Mouse (Mus musculus) stomach, postnatal 0 days (tissue): Measurements from ENCODE around the gene Ccnl2. TPM values are rescaled to one million over a fixed set of nuclear protein-coding genes. Genes with fewer than 3 reads are reported as not detected.

Experiments used
- ATAC-seq: fragments of 200-750 bp; cut with Nextera tagmentation; 2 replicates; pipeline ENCODE4 v1.8.0; 2017; ENCODE audit not compliant: low FRiP score, low TSS enrichment
- DNase-seq: peaks from one replicate; pipeline ENCODE4 v3.0.0-alpha.2; 2016; ENCODE audit warnings: low spot score
- H3K27ac ChIP-seq: fragments of 300-500 bp; sonication (generic); replicated peaks from 2 replicates; pipeline ENCODE4 v1.5.1; 2014; ENCODE audit warnings: mild to moderate bottlenecking, control low read depth
- H3K27me3 ChIP-seq: fragments of 300-500 bp; sonication (generic); 2 replicates; pipeline ENCODE4 v1.6.1; 2014; ENCODE audit warnings: low read length; ENCODE audit not compliant: control insufficient read depth, insufficient read depth
- H3K36me3 ChIP-seq: fragments of 300-500 bp; sonication (generic); 2 replicates; pipeline ENCODE4 v1.6.1; 2014; ENCODE audit warnings: low read length, mixed read lengths; ENCODE audit not compliant: control insufficient read depth, insufficient read depth
- H3K4me1 ChIP-seq: fragments of 300-500 bp; sonication (generic); replicated peaks from 2 replicates; pipeline ENCODE4 v1.6.1; 2014; ENCODE audit warnings: antibody characterized with exemption; ENCODE audit not compliant: control insufficient read depth, insufficient read depth
- H3K4me2 ChIP-seq: fragments of 300-500 bp; sonication (generic); replicated peaks from 2 replicates; pipeline ENCODE4 v1.6.1; 2014; ENCODE audit warnings: low read depth, mild to moderate bottlenecking, control low read depth, moderate library complexity
- H3K4me3 ChIP-seq: fragments of 300-500 bp; sonication (generic); 2 replicates; pipeline ENCODE4 v1.5.1; 2014; ENCODE audit warnings: low read depth, low read length, control low read depth
- H3K9ac ChIP-seq: fragments of 300-500 bp; sonication (generic); 2 replicates; pipeline ENCODE4 v1.6.1; 2014; ENCODE audit warnings: mild to moderate bottlenecking, low read length, control low read depth, mixed read lengths
- H3K9me3 ChIP-seq: fragments of 300-500 bp; sonication (generic); 2 replicates; pipeline ENCODE4 v1.6.1; 2016; ENCODE audit warnings: low read length; ENCODE audit not compliant: control insufficient read depth
- CTCF ChIP-seq: IDR thresholded peaks from 2 replicates; pipeline ENCODE4 v1.5.1; 2016; ENCODE audit warnings: antibody characterized with exemption, low read depth, mild to moderate bottlenecking, moderate library complexity
- EP300 ChIP-seq: optimal IDR thresholded peaks from 2 replicates; pipeline ENCODE3; 2016; ENCODE audit warnings: antibody characterized with exemption
- WGBS: fragments of 180-500 bp; shearing (Covaris S2); extraction: QIAGEN DNeasy Blood & Tissue Kit; methylation state at CpG from one replicate; pipeline ENCODE4 v1.1.7; 2014; 5-methylcytosine and 5-hydroxymethylcytosine counted together
- polyA plus RNA-seq: library from polyadenylated mRNA; unstranded; fragments of >200 nt; fragmentation: Nextera tagmentation; extraction: Ambion mirVana; gene quantifications from 2 replicates; pipeline ENCODE4 v1.2.1, GENCODE M21; 2015

Gene Ccnl2
- polyA plus RNA-seq, 1 experiment from 2014 or later: 72.2 TPM

GRCm38 (mm10) chr4:155776704-155777335 lies 35.5 kb upstream of the Ccnl2 start:
- no peak overlapping the region for H3K4me2 ChIP-seq
- no peak for ATAC-seq
- TF ChIP-seq CTCF (no peak), EP300 (no peak)
- peak overlapping the region; percentile 85; the same call in 1 of the 2 replicates for H3K27ac ChIP-seq
- no peak overlapping the region for H3K9ac ChIP-seq
- no peaks in the 10 kb centered on the region for H3K9me3 ChIP-seq
- H3K4me1 ChIP-seq: peaks cover 13% of the 10 kb centered on the region
- no peaks in the 10 kb centered on the region; the same call in 1 of the 2 replicates for H3K27me3 ChIP-seq
- no peaks in the 10 kb centered on the region for H3K36me3 ChIP-seq
- WGBS: 78% methylated on average over 2 of the region's 2 CpGs
- DNase-seq: no peak
- H3K4me3 ChIP-seq: no peak overlapping the region

- H3K9me3 ChIP-seq: no peaks in the 10 kb centered on the region
- peaks cover 13% of the 10 kb centered on the region for H3K4me1 ChIP-seq
- no peaks in the 10 kb centered on the region for H3K27me3 ChIP-seq
- TF ChIP-seq EP300: no peak
- no peak for TF ChIP-seq CTCF
- H3K4me2 ChIP-seq: no peak overlapping the region
- no peak for ATAC-seq
- DNase-seq: peak; percentile 16
- 56% methylated on average over 2 of the region's 2 CpGs for WGBS
- H3K27ac ChIP-seq: peak overlapping the region; percentile 35; the same call in 1 of the 2 replicates
- no peak overlapping the region for H3K9ac ChIP-seq
- no peak overlapping the region for H3K4me3 ChIP-seq
- H3K36me3 ChIP-seq: no peaks in the 10 kb centered on the region
These were observed 34.5 kb upstream of the Ccnl2 start for GRCm38 (mm10) chr4:155777816-155778215.

- H3K9ac ChIP-seq: no peak overlapping the region
These were observed 32.8 kb upstream of the Ccnl2 start for GRCm38 (mm10) chr4:155779498-155779897.

GRCm38 (mm10) chr4:155780895-155781294 lies 31.4 kb upstream of the Ccnl2 start:
- H3K36me3 ChIP-seq: no peaks in the 10 kb centered on the region
- H3K4me3 ChIP-seq: no peak overlapping the region
- no peak overlapping the region for H3K9ac ChIP-seq
- ATAC-seq (no peak; the same call in 1 of the 2 replicates), DNase-seq (no peak)
- H3K9me3 ChIP-seq: no peaks in the 10 kb centered on the region
- H3K27me3 ChIP-seq: no peaks in the 10 kb centered on the region
- 35% methylated on average over 6 of the region's 6 CpGs for WGBS
- peaks cover 7% of the 10 kb centered on the region for H3K4me1 ChIP-seq
- TF ChIP-seq EP300 (no peak), CTCF (no peak)
- H3K4me2 ChIP-seq: no peak overlapping the region
- peak overlapping the region; percentile 45; the same call in 1 of the 2 replicates for H3K27ac ChIP-seq

More at GRCm38 (mm10) chr4:155779498-155779897, 32.8 kb upstream of the Ccnl2 start:
- Histone ChIP-seq H3K4me2 (no peak overlapping the region), H3K27me3 (no peaks in the 10 kb centered on the region), H3K9me3 (no peaks in the 10 kb centered on the region), H3K4me1 (peaks cover 9% of the 10 kb centered on the region), H3K27ac (no peak overlapping the region; the same call in 1 of the 2 replicates), H3K36me3 (no peaks in the 10 kb centered on the region), H3K4me3 (no peak overlapping the region)
- 72% methylated on average over 4 of the region's 4 CpGs for WGBS
- DNase-seq: no peak
- ATAC-seq: no peak
- TF ChIP-seq EP300 (no peak), CTCF (no peak)

GRCm38 (mm10) chr4:155783486-155784080 lies 28.7 kb upstream of the Ccnl2 start:
- H3K4me1 ChIP-seq: no peaks in the 10 kb centered on the region
- H3K27ac ChIP-seq: peak overlapping the region; percentile 83; the same call in 1 of the 2 replicates
- DNase-seq: no peak
- TF ChIP-seq CTCF (no peak), EP300 (no peak)
- H3K4me2 ChIP-seq: peak overlapping the region; percentile 75
- H3K9ac ChIP-seq: no peak overlapping the region; the same call in 1 of the 2 replicates
- no peaks in the 10 kb centered on the region for H3K27me3 ChIP-seq
- no peaks in the 10 kb centered on the region for H3K36me3 ChIP-seq
- peak; percentile 21; the same call in 1 of the 2 replicates for ATAC-seq
- H3K9me3 ChIP-seq: no peaks in the 10 kb centered on the region
- 29% methylated on average over 16 of the region's 16 CpGs for WGBS
- H3K4me3 ChIP-seq: peak overlapping the region; percentile 63

- DNase-seq (peak; percentile 83), ATAC-seq (peak; percentile 84)
- TF ChIP-seq CTCF: peak; percentile 87
- no peak for TF ChIP-seq EP300
- Histone ChIP-seq H3K9ac (peak overlapping the region; percentile 86), H3K4me3 (peak overlapping the region; percentile 63), H3K4me2 (peak overlapping the region; percentile 75), H3K27me3 (no peaks in the 10 kb centered on the region), H3K36me3 (no peaks in the 10 kb centered on the region), H3K27ac (peak overlapping the region; percentile 83), H3K4me1 (no peaks in the 10 kb centered on the region), H3K9me3 (no peaks in the 10 kb centered on the region)
- WGBS: under 1% methylated on average over 49 of the region's 52 CpGs
These were observed 28.1 kb upstream of the Ccnl2 start for GRCm38 (mm10) chr4:155784081-155784701.
